Mouse (Mus musculus): ENCODE data around the gene Tpx2. TPM values are rescaled to one million over a fixed set of nuclear protein-coding genes. Genes with fewer than 3 reads are reported as not detected.
A peak's percentile ranks its signal among the peaks of the same experiment; 100 is the strongest.

Tpx2 gene
- polyA plus RNA-seq, 1 experiment: 1.3 TPM

DNA sequence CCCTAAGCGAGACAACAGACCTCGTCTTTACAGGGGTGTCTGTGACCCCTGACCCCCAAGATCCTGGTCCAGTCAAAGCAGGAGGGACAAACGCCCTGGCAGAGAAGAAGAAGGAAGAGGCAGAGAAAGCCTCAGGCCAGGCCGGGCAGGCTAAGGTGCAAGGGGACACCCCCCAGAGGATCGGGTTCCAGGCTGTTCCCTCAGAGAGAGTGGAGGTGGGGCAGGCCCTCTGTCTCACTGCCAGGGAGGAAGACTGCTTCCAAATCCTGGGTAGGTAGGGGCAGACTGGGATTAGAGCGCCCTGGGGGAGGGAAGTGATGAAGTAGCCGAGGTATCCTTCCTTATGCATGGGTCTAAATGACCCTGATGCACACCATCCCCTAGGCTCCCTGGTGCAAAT is 65.7 kb downstream of the Tpx2 start:
- H3K4me1 ChIP-seq (ENCODE audit: control insufficient read depth, insufficient read depth, insufficient read length, low read length): no peaks in the 10 kb centered on the region
- no peak overlapping the region for H3K4me3 ChIP-seq (ENCODE audit: low read depth, low read length)
- H3K27me3 ChIP-seq (ENCODE audit: control insufficient read depth, insufficient read depth, low read length): peaks cover 8% of the 10 kb centered on the region; the same call in 1 of the 2 replicates
- 39% methylated on average over 7 of the region's 7 CpGs for WGBS
- no peak for TF ChIP-seq CTCF (IDR thresholded peaks at IDR 0.05; ENCODE audit: extremely low read depth, insufficient read length, insufficient replicate concordance, low read depth, low read length)
- no peak for TF ChIP-seq POLR2A (IDR thresholded peaks at IDR 0.05; ENCODE audit: low read depth, low read length)
- no peaks in the 10 kb centered on the region for H3K36me3 ChIP-seq (ENCODE audit: control insufficient read depth, insufficient read depth, low read length)
- H3K27ac ChIP-seq (ENCODE audit: insufficient read depth, low read depth, low read length): no peak overlapping the region

DNA sequence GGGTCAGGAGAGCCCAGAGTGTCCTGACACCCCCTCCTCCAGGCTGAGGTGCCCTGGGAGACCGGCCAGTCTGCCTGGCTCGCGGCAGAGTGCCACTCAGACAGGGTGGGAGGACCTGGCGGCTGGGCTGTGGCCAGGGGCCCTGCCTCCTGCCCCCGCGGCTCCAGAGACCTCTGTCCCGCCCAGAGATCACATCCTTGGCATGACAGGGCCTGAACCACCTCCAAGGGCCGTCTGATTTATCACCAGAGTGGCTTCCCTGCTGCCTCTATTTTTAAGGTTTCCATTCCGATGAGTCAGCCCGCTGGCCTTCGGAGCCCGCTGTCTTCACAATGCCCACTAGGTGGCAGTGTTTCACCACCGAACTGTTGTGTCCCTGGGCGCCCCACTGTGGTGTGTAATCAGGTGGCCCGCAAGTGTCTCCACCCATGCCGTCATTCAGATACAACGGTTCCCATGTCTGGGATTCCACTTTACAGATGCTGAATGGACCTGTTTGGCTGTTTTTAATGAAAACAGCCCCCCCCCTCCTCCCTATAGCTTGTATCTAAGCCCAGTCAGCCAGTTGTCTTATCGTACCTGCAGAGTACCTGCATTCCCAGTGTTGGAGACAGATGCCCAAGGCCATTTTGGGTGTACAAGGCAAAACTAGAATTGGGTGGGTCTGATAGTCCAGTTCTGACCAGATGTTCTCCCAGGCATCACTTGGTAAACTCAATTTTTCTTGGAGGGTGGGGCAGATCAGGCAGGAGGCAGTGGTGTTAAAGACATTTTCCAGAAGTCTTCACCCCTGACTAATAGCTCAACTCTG is 66.8 kb downstream of the Tpx2 start:
- TF ChIP-seq POLR2A (IDR thresholded peaks at IDR 0.05; ENCODE audit: low read depth, low read length): no peak
- peak; percentile 94 for TF ChIP-seq CTCF (IDR thresholded peaks at IDR 0.05; ENCODE audit: extremely low read depth, insufficient read length, insufficient replicate concordance, low read depth, low read length)
- Histone ChIP-seq H3K36me3 (ENCODE audit: control insufficient read depth, insufficient read depth, low read length) (no peaks in the 10 kb centered on the region), H3K4me3 (ENCODE audit: low read depth, low read length) (no peak overlapping the region), H3K27me3 (ENCODE audit: control insufficient read depth, insufficient read depth, low read length) (peaks cover 8% of the 10 kb centered on the region; the same call in 1 of the 2 replicates), H3K27ac (ENCODE audit: insufficient read depth, low read depth, low read length) (no peak overlapping the region), H3K4me1 (ENCODE audit: control insufficient read depth, insufficient read depth, insufficient read length, low read length) (no peaks in the 10 kb centered on the region)
- 2% methylated on average over 18 of the region's 18 CpGs for WGBS

DNA sequence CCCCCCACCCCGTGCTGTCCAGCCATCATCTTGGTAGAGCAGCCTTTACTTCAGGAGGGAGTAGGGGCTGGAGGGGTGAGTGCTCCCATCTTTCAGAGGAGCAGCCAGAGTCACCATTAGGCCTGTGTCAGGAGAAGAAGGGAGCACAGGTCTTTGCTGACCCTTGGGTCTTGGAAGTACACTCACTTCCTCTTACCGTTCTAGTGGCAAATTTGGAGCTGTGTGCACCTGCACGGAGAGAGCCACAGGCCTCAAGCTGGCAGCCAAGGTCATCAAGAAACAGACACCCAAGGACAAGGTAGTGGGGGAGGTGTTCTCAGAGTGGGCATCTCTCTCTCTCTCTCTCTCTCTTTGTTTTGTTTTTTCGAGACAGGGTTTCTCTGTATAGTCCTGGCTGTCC is 67.7 kb downstream of the Tpx2 start:
- H3K4me1 ChIP-seq (ENCODE audit: control insufficient read depth, insufficient read depth, insufficient read length, low read length): no peaks in the 10 kb centered on the region
- no peak overlapping the region for H3K4me3 ChIP-seq (ENCODE audit: low read depth, low read length)
- H3K27ac ChIP-seq (ENCODE audit: insufficient read depth, low read depth, low read length): no peak overlapping the region
- WGBS: 49% methylated on average over 4 of the region's 4 CpGs
- peaks cover 8% of the 10 kb centered on the region; the same call in 1 of the 2 replicates for H3K27me3 ChIP-seq (ENCODE audit: control insufficient read depth, insufficient read depth, low read length)
- no peaks in the 10 kb centered on the region for H3K36me3 ChIP-seq (ENCODE audit: control insufficient read depth, insufficient read depth, low read length)
- TF ChIP-seq POLR2A (IDR thresholded peaks at IDR 0.05; ENCODE audit: low read depth, low read length): no peak
- no peak for TF ChIP-seq CTCF (IDR thresholded peaks at IDR 0.05; ENCODE audit: extremely low read depth, insufficient read length, insufficient replicate concordance, low read depth, low read length)

- H3K27me3 ChIP-seq (ENCODE audit: control insufficient read depth, insufficient read depth, low read length): peaks cover 8% of the 10 kb centered on the region; the same call in 1 of the 2 replicates
- no peak overlapping the region for H3K27ac ChIP-seq (ENCODE audit: insufficient read depth, low read depth, low read length)
- TF ChIP-seq POLR2A (IDR thresholded peaks at IDR 0.05; ENCODE audit: low read depth, low read length) (no peak), CTCF (IDR thresholded peaks at IDR 0.05; ENCODE audit: extremely low read depth, insufficient read length, insufficient replicate concordance, low read depth, low read length) (no peak)
- H3K4me1 ChIP-seq (ENCODE audit: control insufficient read depth, insufficient read depth, insufficient read length, low read length): no peaks in the 10 kb centered on the region
- 59% methylated on average over 5 of the region's 5 CpGs for WGBS
- no peaks in the 10 kb centered on the region for H3K36me3 ChIP-seq (ENCODE audit: control insufficient read depth, insufficient read depth, low read length)
- H3K4me3 ChIP-seq (ENCODE audit: low read depth, low read length): no peak overlapping the region
Measured at GRCm38 (mm10) chr2:152916111-152916510, 68.3 kb downstream of the Tpx2 start.

- no peak overlapping the region for H3K4me3 ChIP-seq (ENCODE audit: low read depth, low read length)
- no peak for TF ChIP-seq POLR2A (IDR thresholded peaks at IDR 0.05; ENCODE audit: low read depth, low read length)
- no peak for TF ChIP-seq CTCF (IDR thresholded peaks at IDR 0.05; ENCODE audit: extremely low read depth, insufficient read length, insufficient replicate concordance, low read depth, low read length)
- 54% methylated on average over 9 of the region's 9 CpGs for WGBS
- H3K36me3 ChIP-seq (ENCODE audit: control insufficient read depth, insufficient read depth, low read length): no peaks in the 10 kb centered on the region
- no peaks in the 10 kb centered on the region for H3K4me1 ChIP-seq (ENCODE audit: control insufficient read depth, insufficient read depth, insufficient read length, low read length)
- peaks cover 8% of the 10 kb centered on the region; the same call in 1 of the 2 replicates for H3K27me3 ChIP-seq (ENCODE audit: control insufficient read depth, insufficient read depth, low read length)
- H3K27ac ChIP-seq (ENCODE audit: insufficient read depth, low read depth, low read length): no peak overlapping the region
Measured at GRCm38 (mm10) chr2:152917671-152918070, 69.9 kb downstream of the Tpx2 start.

DNA sequence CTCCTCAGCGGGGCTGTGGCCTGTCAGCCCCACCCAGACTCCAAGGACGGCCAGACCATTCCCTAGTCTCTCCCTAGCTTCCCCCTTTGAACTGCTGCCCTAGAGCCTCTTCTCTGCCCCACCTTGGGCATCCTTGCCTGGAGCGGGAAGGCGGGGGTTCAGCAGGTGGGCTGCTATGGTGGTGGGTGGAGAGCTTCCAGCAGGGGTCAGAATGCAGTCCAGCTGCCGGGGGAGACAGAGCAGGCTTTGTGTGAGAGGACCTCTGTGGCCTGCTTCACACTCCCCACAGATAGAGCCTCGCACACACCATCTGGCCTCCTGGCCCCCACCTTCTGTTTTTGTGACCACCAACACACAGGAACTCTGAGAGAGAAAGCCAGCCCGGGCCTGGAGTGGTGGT is 74.6 kb downstream of the Tpx2 start:
- Histone ChIP-seq H3K4me1 (ENCODE audit: control insufficient read depth, insufficient read depth, insufficient read length, low read length) (no peaks in the 10 kb centered on the region), H3K4me3 (ENCODE audit: low read depth, low read length) (no peak overlapping the region), H3K27ac (ENCODE audit: insufficient read depth, low read depth, low read length) (no peak overlapping the region), H3K36me3 (ENCODE audit: control insufficient read depth, insufficient read depth, low read length) (no peaks in the 10 kb centered on the region), H3K27me3 (ENCODE audit: control insufficient read depth, insufficient read depth, low read length) (no peaks in the 10 kb centered on the region)
- no peak for TF ChIP-seq CTCF (IDR thresholded peaks at IDR 0.05; ENCODE audit: extremely low read depth, insufficient read length, insufficient replicate concordance, low read depth, low read length)
- no peak for TF ChIP-seq POLR2A (IDR thresholded peaks at IDR 0.05; ENCODE audit: low read depth, low read length)
- WGBS: 53% methylated on average over 7 of the region's 7 CpGs

DNA sequence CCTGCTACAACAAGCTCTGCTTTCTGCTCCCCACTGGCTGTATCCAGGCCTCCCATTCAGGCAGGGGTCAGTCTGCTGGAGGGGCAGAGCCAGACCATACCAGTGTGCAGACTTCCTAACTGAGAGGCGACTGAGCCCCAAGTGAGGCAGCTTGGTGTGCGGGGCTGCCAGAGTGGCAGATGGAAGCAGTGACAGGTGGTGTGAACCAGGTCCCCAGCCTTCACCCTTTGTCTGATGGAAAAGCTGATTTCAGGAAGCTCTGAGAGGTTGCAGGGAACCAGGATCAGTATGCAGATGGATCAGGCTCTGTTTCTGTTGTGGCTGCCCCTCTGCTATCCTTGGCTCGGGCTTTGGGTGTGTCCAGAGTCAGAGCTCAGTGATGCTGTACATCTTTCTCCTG is 75.9 kb downstream of the Tpx2 start:
- Histone ChIP-seq H3K27me3 (ENCODE audit: control insufficient read depth, insufficient read depth, low read length) (no peaks in the 10 kb centered on the region), H3K4me1 (ENCODE audit: control insufficient read depth, insufficient read depth, insufficient read length, low read length) (no peaks in the 10 kb centered on the region), H3K27ac (ENCODE audit: insufficient read depth, low read depth, low read length) (no peak overlapping the region), H3K36me3 (ENCODE audit: control insufficient read depth, insufficient read depth, low read length) (no peaks in the 10 kb centered on the region), H3K4me3 (ENCODE audit: low read depth, low read length) (no peak overlapping the region)
- 80% methylated on average over 3 of the region's 3 CpGs for WGBS
- TF ChIP-seq CTCF (IDR thresholded peaks at IDR 0.05; ENCODE audit: extremely low read depth, insufficient read length, insufficient replicate concordance, low read depth, low read length) (no peak), POLR2A (IDR thresholded peaks at IDR 0.05; ENCODE audit: low read depth, low read length) (no peak)
